Mouse (Mus musculus) kidney, postnatal 0 days (tissue): ENCODE data around the gene Lrr1. TPM values are rescaled to one million over a fixed set of nuclear protein-coding genes. Genes with fewer than 3 reads are reported as not detected.
"Not testable (repeated sequence)": the region's sequence is repeated elsewhere in the genome, so short reads cannot be mapped to it uniquely, and the experiment has no call there.

Source experiments
- ATAC-seq: fragments of 200-750 bp; cut with Nextera tagmentation; replicated peaks from 2 replicates; pipeline ENCODE4 v1.8.0; 2017; ENCODE audit warnings: low read depth, moderate number of reproducible peaks, moderate TSS enrichment, moderate library complexity; ENCODE audit not compliant: low FRiP score
- DNase-seq: peaks from one replicate; pipeline ENCODE4 v3.0.0-alpha.2; 2016; ENCODE audit warnings: low spot score
- H3K27ac ChIP-seq: fragments of 300-500 bp; sonication (generic); 2 replicates; pipeline ENCODE4 v1.5.1; 2014; ENCODE audit warnings: mild to moderate bottlenecking
- H3K27me3 ChIP-seq: fragments of 300-500 bp; sonication (generic); 2 replicates; pipeline ENCODE4 v1.6.1; 2014; ENCODE audit warnings: low read length, mixed read lengths; ENCODE audit not compliant: insufficient read depth
- H3K36me3 ChIP-seq: fragments of 300-500 bp; sonication (generic); 2 replicates; pipeline ENCODE4 v1.6.1; 2014; ENCODE audit warnings: low read length, mixed read lengths; ENCODE audit not compliant: insufficient read depth
- H3K4me1 ChIP-seq: fragments of 300-500 bp; sonication (generic); replicated peaks from 2 replicates; pipeline ENCODE4 v1.6.1; 2014; ENCODE audit warnings: antibody characterized with exemption, low read length, mixed read lengths; ENCODE audit not compliant: insufficient read depth
- H3K4me2 ChIP-seq: fragments of 300-500 bp; sonication (generic); 2 replicates; pipeline ENCODE4 v1.6.1; 2014; ENCODE audit warnings: mild to moderate bottlenecking, low read length, moderate library complexity, mixed read lengths
- H3K4me3 ChIP-seq: fragments of 300-500 bp; sonication (generic); replicated peaks from 2 replicates; pipeline ENCODE4 v1.5.1; 2014; ENCODE audit warnings: low read depth, low read length
- H3K9ac ChIP-seq: fragments of 300-500 bp; sonication (generic); 2 replicates; pipeline ENCODE4 v1.6.1; 2014; ENCODE audit warnings: low read depth, low read length
- H3K9me3 ChIP-seq: fragments of 300-500 bp; sonication (generic); replicated peaks from 2 replicates; pipeline ENCODE4 v1.6.1; 2016; ENCODE audit warnings: low read length, inconsistent platforms, mixed read lengths
- CTCF ChIP-seq: IDR thresholded peaks from 2 replicates; pipeline ENCODE4 v1.5.1; 2016; ENCODE audit warnings: antibody characterized with exemption, low read depth, mild to moderate bottlenecking, moderate library complexity
- WGBS: fragments of 180-500 bp; shearing (Covaris S2); extraction: QIAGEN DNeasy Blood & Tissue Kit; methylation state at CpG from one replicate; pipeline ENCODE4 v1.1.7; 2014; 5-methylcytosine and 5-hydroxymethylcytosine counted together
- polyA plus RNA-seq: library from polyadenylated mRNA; unstranded; fragments of >200 nt; fragmentation: Nextera tagmentation; extraction: Ambion mirVana; gene quantifications from 2 replicates; pipeline ENCODE4 v1.2.1, GENCODE M21; 2015

Lrr1 gene
- polyA plus RNA-seq, 1 experiment from 2014 or later: 10.7 TPM

GRCm38 (mm10) chr12:69159578-69159940 lies 9.1 kb upstream of the Lrr1 start:
- Histone ChIP-seq H3K9ac (no peak overlapping the region), H3K27me3 (no peaks in the 10 kb centered on the region), H3K4me1 (peaks cover 4% of the 10 kb centered on the region; the same call in 1 of the 2 replicates), H3K9me3 (no peaks in the 10 kb centered on the region), H3K4me3 (0 out of 2 replicates have a peak overlapping the region, but pooled peaks have one; percentile 1), H3K27ac (no peak overlapping the region), H3K36me3 (peaks cover 12% of the 10 kb centered on the region), H3K4me2 (peak overlapping the region; percentile 11; the same call in 1 of the 2 replicates)
- DNase-seq: peak; percentile 78
- no peak; the same call in 1 of the 2 replicates for ATAC-seq
- peak; percentile 92 for TF ChIP-seq CTCF
- WGBS: 5% methylated on average over 9 of the region's 9 CpGs

- not testable (repeated sequence) for H3K27me3 ChIP-seq, H3K4me1 ChIP-seq, H3K9me3 ChIP-seq, DNase-seq, H3K4me3 ChIP-seq, H3K9ac ChIP-seq, ATAC-seq, H3K27ac ChIP-seq, H3K4me2 ChIP-seq
- H3K36me3 ChIP-seq: peaks cover 12% of the 10 kb centered on the region
- WGBS: 73% methylated on average over 2 of the region's 2 CpGs
Observed at GRCm38 (mm10) chr12:69160677-69161076, 7.9 kb upstream of the Lrr1 start.

- not testable (repeated sequence) for H3K27ac ChIP-seq, ATAC-seq, DNase-seq, H3K27me3 ChIP-seq, H3K4me3 ChIP-seq, H3K4me2 ChIP-seq, H3K36me3 ChIP-seq, H3K9ac ChIP-seq, H3K9me3 ChIP-seq, H3K4me1 ChIP-seq
- WGBS: 90% methylated on average over 4 of the region's 4 CpGs
Observed at GRCm38 (mm10) chr12:69163586-69163985, 5.0 kb upstream of the Lrr1 start.

GRCm38 (mm10) chr12:69164904-69165303 lies 3.7 kb upstream of the Lrr1 start:
- H3K4me1 ChIP-seq: 0 out of 2 replicates have a peak, but pooled peaks cover 9% of the 10 kb centered on the region
- 59% methylated on average over 3 of the region's 3 CpGs for WGBS
- no peaks in the 10 kb centered on the region for H3K9me3 ChIP-seq
- no peak overlapping the region for H3K9ac ChIP-seq
- ATAC-seq: no peak
- H3K27ac ChIP-seq: no peak overlapping the region
- DNase-seq: no peak
- H3K4me3 ChIP-seq: no peak overlapping the region
- H3K36me3 ChIP-seq: no peaks in the 10 kb centered on the region
- no peak overlapping the region for H3K4me2 ChIP-seq
- H3K27me3 ChIP-seq: no peaks in the 10 kb centered on the region
- TF ChIP-seq CTCF: no peak

GRCm38 (mm10) chr12:69166861-69167581 lies 1.6 kb upstream of the Lrr1 start:
- not testable (repeated sequence) for H3K4me2 ChIP-seq, DNase-seq, H3K27ac ChIP-seq, ATAC-seq, H3K9ac ChIP-seq, H3K9me3 ChIP-seq, H3K36me3 ChIP-seq, H3K27me3 ChIP-seq, H3K4me3 ChIP-seq, H3K4me1 ChIP-seq
- WGBS: 70% methylated on average over 8 of the region's 8 CpGs

- no peak for ATAC-seq
- WGBS: 8% methylated on average over 18 of the region's 18 CpGs
- peak overlapping the region; percentile 73 for H3K4me3 ChIP-seq
- H3K36me3 ChIP-seq: no peaks in the 10 kb centered on the region
- peak overlapping the region; percentile 67 for H3K9ac ChIP-seq
- TF ChIP-seq CTCF: no peak
- peak overlapping the region; percentile 55; the same call in 1 of the 2 replicates for H3K27ac ChIP-seq
- H3K9me3 ChIP-seq: no peaks in the 10 kb centered on the region
- 0 out of 2 replicates have a peak, but pooled peaks cover 9% of the 10 kb centered on the region for H3K4me1 ChIP-seq
- peak overlapping the region; percentile 97 for H3K4me2 ChIP-seq
- no peaks in the 10 kb centered on the region for H3K27me3 ChIP-seq
- no peak for DNase-seq
Observed at GRCm38 (mm10) chr12:69167656-69168460, 756 bp upstream of the Lrr1 start.
